Mouse (Mus musculus) lung, adult 2 months (tissue): ENCODE results near the gene Maml2. TPM values are rescaled to one million over a fixed set of nuclear protein-coding genes. Genes with fewer than 3 reads are reported as not detected.

Source experiments
- DNase-seq: peaks from one replicate; pipeline ENCODE4 v3.0.0; 2022
- H3K4me1 ChIP-seq: fragments of 200-500 bp; 2 replicates; pipeline ENCODE4 v1.6.1; 2011; ENCODE audit warnings: low read length; ENCODE audit not compliant: control insufficient read depth, insufficient read depth
- H3K4me3 ChIP-seq: fragments of 200-500 bp; replicated peaks from 2 replicates; pipeline ENCODE3; 2011; ENCODE audit warnings: low read depth, mild to moderate bottlenecking, control low read depth, low read length; ENCODE audit errors: extremely low read depth
- CTCF ChIP-seq: fragments of 200-500 bp; IDR thresholded peaks from 2 replicates; pipeline ENCODE4 v1.5.1; 2011; ENCODE audit warnings: mild to moderate bottlenecking, low read length, control low read depth; ENCODE audit not compliant: insufficient read depth
- POLR2A ChIP-seq: fragments of 200-500 bp; IDR thresholded peaks from 2 replicates; pipeline ENCODE4 v1.6.1; 2011; ENCODE audit warnings: low read depth, mild to moderate bottlenecking, control low read depth, low read length, borderline replicate concordance; ENCODE audit errors: extremely low read depth
- WGBS: fragments of 180-500 bp; shearing (Covaris S2); methylation state at CpG from one replicate; pipeline ENCODE4 v1.1.7; 2018; 5-methylcytosine and 5-hydroxymethylcytosine counted together
- polyA plus RNA-seq: library from polyadenylated mRNA; depleted of rRNA; stranded (reverse); fragments of >200 nt; gene quantifications from 2 replicates; pipeline ENCODE4 v1.2.3, GENCODE M21; 2012

The Maml2 gene
- polyA plus RNA-seq, 1 experiment = 17.1 TPM

DNA sequence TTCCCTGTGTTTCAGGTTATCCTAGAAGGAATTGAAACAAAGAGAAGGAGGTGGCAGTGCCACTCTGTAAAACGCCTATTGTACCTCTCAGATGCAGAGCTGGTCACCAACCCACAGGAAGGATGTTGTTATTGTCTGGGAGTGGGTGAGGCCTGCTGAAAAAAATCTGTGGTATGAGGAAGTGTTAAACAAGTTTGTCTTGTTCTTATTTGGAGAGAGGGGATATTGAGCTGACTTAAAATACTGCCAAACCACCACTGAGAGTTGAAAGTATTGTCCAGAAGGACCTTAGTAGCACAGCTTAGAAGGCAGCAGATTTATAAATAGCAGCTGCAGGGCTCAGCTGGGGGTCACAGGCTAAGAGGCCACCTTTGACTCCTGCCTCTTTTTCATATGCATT is 25.9 kb downstream of the Maml2 start:
- no peak for DNase-seq
- TF ChIP-seq CTCF (no peak), POLR2A (no peak)
- Histone ChIP-seq H3K4me3 (no peak overlapping the region), H3K4me1 (peaks cover 13% of the 10 kb centered on the region)
- WGBS = 6% methylated on average over 1 of the region's 1 CpGs

GRCm38 (mm10) chr9:13414230-13414766 is 116.5 kb downstream of the Maml2 start:
- H3K4me3 ChIP-seq = no peak overlapping the region
- DNase-seq = no peak
- no peaks in the 10 kb centered on the region for H3K4me1 ChIP-seq
- TF ChIP-seq CTCF (no peak), POLR2A (no peak)

DNA sequence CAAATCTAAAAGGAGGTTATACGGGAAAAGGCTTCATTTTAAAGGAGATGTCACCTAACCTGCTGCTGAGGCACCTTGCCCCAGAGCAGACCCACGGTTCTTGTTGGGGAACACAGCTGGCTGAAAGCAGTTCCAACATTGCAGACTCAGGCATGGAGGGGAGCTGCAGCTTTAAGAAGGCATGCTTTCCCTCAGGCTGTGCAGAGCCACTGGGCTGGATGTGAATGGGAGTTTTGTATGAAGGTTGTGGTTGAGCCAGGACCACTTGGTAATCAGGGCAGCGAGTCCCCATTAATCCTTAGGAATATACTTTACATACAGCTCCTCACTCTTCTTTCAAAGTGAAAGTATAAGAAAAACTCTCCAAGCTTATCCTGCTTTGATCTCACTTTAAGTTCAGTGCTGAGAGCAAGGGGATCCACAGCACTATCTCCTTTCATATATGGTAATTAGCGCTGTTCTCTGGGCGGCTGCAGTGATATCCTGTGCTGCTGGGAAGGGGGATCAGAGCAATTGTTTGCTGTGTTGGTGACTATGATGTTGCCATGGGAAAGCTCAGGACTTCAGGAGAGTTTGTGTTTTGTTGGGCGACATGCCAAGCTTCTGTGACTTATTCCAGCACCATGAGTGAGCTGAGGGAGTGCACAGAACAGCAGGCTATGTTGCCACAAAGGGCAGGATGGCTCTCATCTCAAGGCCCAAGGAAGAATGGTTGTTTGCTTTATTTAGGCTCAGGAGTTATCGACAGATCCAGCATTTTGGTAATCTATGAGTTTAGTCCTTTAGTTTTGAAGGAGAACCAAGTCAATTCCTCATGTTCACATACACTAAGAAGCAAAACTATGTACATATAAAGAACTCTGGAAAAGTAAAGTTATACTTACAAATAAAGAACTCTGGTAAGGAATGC is 127.5 kb downstream of the Maml2 start:
- TF ChIP-seq POLR2A (peak; percentile 22; the same call in 1 of the 2 replicates), CTCF (no peak)
- H3K4me3 ChIP-seq = peak overlapping the region; percentile 6
- peak; percentile 57 for DNase-seq
- peaks cover 29% of the 10 kb centered on the region for H3K4me1 ChIP-seq
- 15% methylated on average over 7 of the region's 7 CpGs for WGBS

- 34% methylated on average over 2 of the region's 2 CpGs for WGBS
- H3K4me3 ChIP-seq = no peak overlapping the region
- DNase-seq = no peak
- TF ChIP-seq POLR2A (no peak), CTCF (no peak)
- peaks cover 29% of the 10 kb centered on the region for H3K4me1 ChIP-seq
Measured at GRCm38 (mm10) chr9:13429477-13430125, 131.8 kb downstream of the Maml2 start.

- TF ChIP-seq POLR2A (no peak), CTCF (no peak)
- WGBS = 35% methylated on average over 6 of the region's 6 CpGs
- DNase-seq = no peak
Measured at GRCm38 (mm10) chr9:13430302-13430701, 132.5 kb downstream of the Maml2 start.

DNA sequence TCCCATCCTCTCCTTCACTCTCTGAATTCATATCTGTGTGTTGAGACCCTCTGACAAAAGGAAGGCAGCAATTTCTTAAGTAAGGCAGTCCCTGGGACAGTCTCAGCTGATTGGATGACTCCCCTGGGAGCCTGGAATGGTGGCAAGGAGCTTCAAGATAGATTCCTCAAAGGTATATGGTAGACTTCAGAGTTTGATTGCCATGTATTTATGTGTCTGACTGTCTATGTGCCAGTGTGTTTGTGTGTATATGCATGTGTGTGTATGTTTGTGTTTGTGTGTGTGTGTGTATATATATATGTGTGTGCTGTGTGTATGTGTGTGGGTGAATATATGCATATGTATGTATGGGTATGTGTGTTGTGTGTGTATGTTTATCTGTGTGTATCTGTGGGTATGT is 133.0 kb downstream of the Maml2 start:
- TF ChIP-seq POLR2A (no peak), CTCF (no peak)
- Histone ChIP-seq H3K4me3 (no peak overlapping the region), H3K4me1 (peaks cover 18% of the 10 kb centered on the region)
- DNase-seq = no peak

More at GRCm38 (mm10) chr9:13430302-13430701, 132.5 kb downstream of the Maml2 start:
- Histone ChIP-seq H3K4me3 (no peak overlapping the region), H3K4me1 (peaks cover 22% of the 10 kb centered on the region)

DNA sequence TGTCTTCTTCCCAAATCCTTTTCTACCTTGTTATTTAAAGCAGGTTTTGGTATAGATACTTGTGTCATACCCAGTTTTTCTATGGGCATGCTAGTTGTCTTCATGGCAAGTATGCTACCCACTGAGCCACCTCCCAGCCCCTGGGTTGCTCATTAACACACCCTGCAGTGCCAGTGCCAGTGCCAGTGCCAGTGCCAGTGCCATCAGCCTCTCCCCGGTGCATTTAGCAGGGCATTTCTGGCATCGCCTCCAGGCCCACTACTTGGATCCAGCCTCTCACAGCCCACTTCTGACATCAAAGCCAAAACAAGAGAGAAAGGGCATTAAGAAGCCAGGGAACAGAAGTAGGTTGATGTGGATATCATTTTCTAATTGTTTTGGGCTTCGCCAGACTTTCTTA is 133.9 kb downstream of the Maml2 start:
- 73% methylated on average over 3 of the region's 3 CpGs for WGBS
- Histone ChIP-seq H3K4me3 (no peak overlapping the region), H3K4me1 (peaks cover 14% of the 10 kb centered on the region)
- TF ChIP-seq POLR2A = no peak
- TF ChIP-seq CTCF = no peak
- DNase-seq = no peak

- 69% methylated on average over 6 of the region's 6 CpGs for whole genome bisulfite sequencing
- H3K4me1 ChIP-seq = peaks cover 11% of the 10 kb centered on the region
- no peak for TF ChIP-seq CTCF
- TF ChIP-seq POLR2A = no peak
- no peak overlapping the region for H3K4me3 ChIP-seq
- no peak for DNase-seq
Measured at GRCm38 (mm10) chr9:13433501-13434090, 135.8 kb downstream of the Maml2 start.

DNA sequence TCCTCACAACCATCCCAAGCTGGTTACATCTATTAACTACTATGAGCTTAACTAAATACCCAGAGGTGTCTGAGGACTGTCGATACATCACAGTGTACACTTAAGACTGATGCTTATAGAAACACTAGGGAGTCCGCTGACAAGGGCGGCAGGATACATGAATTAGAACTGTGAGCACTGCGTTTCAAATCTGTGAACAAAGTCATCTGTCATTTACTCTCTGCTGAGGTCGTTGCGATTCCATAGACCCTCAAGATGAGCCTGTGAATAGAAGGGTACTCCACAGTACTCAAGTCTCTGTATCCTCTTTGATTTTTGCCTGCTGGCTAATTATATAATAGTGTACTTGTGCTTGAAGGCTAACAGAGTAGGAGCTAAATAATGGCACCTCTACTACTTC is 143.2 kb downstream of the Maml2 start:
- H3K4me3 ChIP-seq = no peak overlapping the region
- TF ChIP-seq POLR2A = no peak
- TF ChIP-seq CTCF = no peak
- no peak for DNase-seq
- WGBS = 76% methylated on average over 6 of the region's 6 CpGs
- peaks cover 7% of the 10 kb centered on the region for H3K4me1 ChIP-seq
